8 mouse cellular contexts compared by ENCODE assay signal in the genomic region with DNA sequence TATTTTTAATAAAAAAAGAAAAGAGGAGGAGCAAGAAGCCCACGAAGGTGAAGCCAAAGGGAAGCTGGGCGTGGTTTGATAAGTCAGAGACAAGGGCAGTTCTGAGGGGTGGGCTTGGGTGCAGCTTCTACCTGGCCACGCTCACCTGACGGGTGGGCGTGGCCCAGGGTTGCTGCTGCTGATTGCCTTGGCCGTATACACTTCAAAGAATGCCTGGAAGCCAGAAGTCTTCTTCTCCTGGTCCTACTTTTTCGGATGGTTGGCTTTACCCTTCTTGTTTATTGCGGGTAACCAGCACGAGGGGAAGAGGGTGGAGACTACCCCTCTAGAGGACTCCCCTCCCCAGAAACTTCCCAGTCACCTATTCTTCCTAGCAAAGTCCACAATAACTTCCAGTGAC. TPM values are rescaled to one million over a fixed set of nuclear protein-coding genes. Genes with fewer than 3 reads are reported as not detected.
DNase-seq lines count a peak whose midpoint lies in the region; ATAC-seq and TF ChIP-seq lines count a peak whose summit lies in the region.

No protein-coding gene starts in this region.

- H3K4me2 ChIP-seq in forebrain, embryonic 15.5 days (replicated peaks) = peak overlapping the region; percentile 79
- peak overlapping the region; percentile 89 for H3K4me2 ChIP-seq in lung, postnatal 0 days (replicated peaks; ENCODE audit: low read depth, low read length)

- H3K27ac ChIP-seq in heart, embryonic 10.5 days = peak overlapping the region; percentile 94
- H3K27ac ChIP-seq in forebrain, embryonic 15.5 days (replicated peaks) = peak overlapping the region; percentile 90
- peak overlapping the region; percentile 99 for H3K27ac ChIP-seq in lung, postnatal 0 days (ENCODE audit: low read length)

- intact Hi-C loops in heart, postnatal 14 days (cut with DNase I) = loop anchor here (5.0 to 10.0 kb wide), 2 partner anchors 138 to 230 kb away; a partner anchor contains a TSS

- 13% methylated on average over 9 of the region's 9 CpGs for WGBS in heart, embryonic 10.5 days
- WGBS in forebrain, embryonic 15.5 days = 11% methylated on average over 8 of the region's 9 CpGs
- 11% methylated on average over 9 of the region's 9 CpGs for WGBS in lung, postnatal 0 days

- no peak for TF ChIP-seq EP300 in lung, postnatal 0 days (IDR thresholded peaks at IDR 0.05)

- TF ChIP-seq CTCF in E14TG2a.4 (conservative IDR thresholded peaks at IDR 0.05; ENCODE audit: low read length) = no peak
- no peak for TF ChIP-seq CTCF in lung, postnatal 0 days (IDR thresholded peaks at IDR 0.05)

- H3K9ac ChIP-seq in forebrain, embryonic 15.5 days (replicated peaks) = peak overlapping the region; percentile 56
- peak overlapping the region; percentile 55 for H3K9ac ChIP-seq in lung, postnatal 0 days (replicated peaks; ENCODE audit: low read depth)

- H3K4me3 ChIP-seq in heart, embryonic 10.5 days = peak overlapping the region; percentile 69
- H3K4me3 ChIP-seq in E14TG2a.4 (replicated peaks; ENCODE audit: low read length) = peak overlapping the region; percentile 84
- H3K4me3 ChIP-seq in forebrain, embryonic 15.5 days = peak overlapping the region; percentile 61
- H3K4me3 ChIP-seq in lung, postnatal 0 days (ENCODE audit: low read depth, low read length) = peak overlapping the region; percentile 55

- H3K4me1 ChIP-seq in heart, embryonic 10.5 days = peaks cover 20% of the 10 kb centered on the region
- H3K4me1 ChIP-seq in E14TG2a.4 (replicated peaks; ENCODE audit: low read depth, low read length) = peaks cover 70% of the 10 kb centered on the region
- peaks cover 23% of the 10 kb centered on the region for H3K4me1 ChIP-seq in forebrain, embryonic 15.5 days
- H3K4me1 ChIP-seq in lung, postnatal 0 days (ENCODE audit: insufficient read depth, low read depth, low read length) = peaks cover 13% of the 10 kb centered on the region; the same call in 1 of the 2 replicates

- 0 out of 2 replicates have a peak, but pooled peaks cover 3% of the 10 kb centered on the region for H3K27me3 ChIP-seq in heart, embryonic 10.5 days (ENCODE audit: insufficient read depth, poor library complexity, severe bottlenecking)
- H3K27me3 ChIP-seq in E14TG2a.4 (ENCODE audit: insufficient read depth, low read length) = peaks cover 6% of the 10 kb centered on the region; the same call in 1 of the 2 replicates
- no peaks in the 10 kb centered on the region for H3K27me3 ChIP-seq in forebrain, embryonic 15.5 days
- no peaks in the 10 kb centered on the region for H3K27me3 ChIP-seq in lung, postnatal 0 days (replicated peaks; ENCODE audit: insufficient read depth, low read length)

- 0 out of 2 replicates have a peak, but pooled peaks cover 3% of the 10 kb centered on the region for H3K36me3 ChIP-seq in heart, embryonic 10.5 days
- H3K36me3 ChIP-seq in E14TG2a.4 (ENCODE audit: insufficient read depth, low read length) = peaks cover 22% of the 10 kb centered on the region
- no peaks in the 10 kb centered on the region for H3K36me3 ChIP-seq in forebrain, embryonic 15.5 days
- H3K36me3 ChIP-seq in lung, postnatal 0 days (ENCODE audit: insufficient read depth, low read length) = no peaks in the 10 kb centered on the region

- ATAC-seq in forebrain, embryonic 15.5 days (replicated peaks) = 0 out of 2 replicates have a peak, but pooled peaks have one; percentile 0
- no peak for ATAC-seq in lung, postnatal 0 days
- ATAC-seq in megakaryocyte progenitor cell, adult 5-6 weeks (replicated peaks; ENCODE audit: poor library complexity) = no peak

- H3K9me3 ChIP-seq in heart, embryonic 10.5 days = no peaks in the 10 kb centered on the region
- H3K9me3 ChIP-seq in E14TG2a.4 (ENCODE audit: low read length) = no peaks in the 10 kb centered on the region
- H3K9me3 ChIP-seq in forebrain, embryonic 15.5 days = no peaks in the 10 kb centered on the region
- no peaks in the 10 kb centered on the region for H3K9me3 ChIP-seq in lung, postnatal 0 days (ENCODE audit: low read length)

- peak; percentile 63 for DNase-seq in heart, embryonic 10.5 days (ENCODE audit: low spot score)
- DNase-seq in heart, postnatal 14 days = no peak
- DNase-seq in lung, postnatal 0 days (ENCODE audit: low spot score) = no peak
- DNase-seq in adrenal gland, postnatal 25 days = no peak
- no peak for DNase-seq in retina, embryonic 14.5 days (ENCODE audit: low spot score)

RNA-seq across cellular contexts. Expression of a gene that starts 1.2 kb away (rescaled TPM):
- 505 and 580 TPM in 2 replicates for polyA plus RNA-seq in heart, embryonic 10.5 days (2016; fragmentation: Nextera tagmentation; extraction: Ambion mirVana)
- total RNA-seq in heart, postnatal 14 days (2021) = 1,000 to 10,000 TPM; 1,151 to 1,177 TPM
- polyA plus RNA-seq in forebrain, embryonic 15.5 days (2015; fragmentation: Nextera tagmentation; extraction: Ambion mirVana) = 131 and 136 TPM in 2 replicates
- polyA plus RNA-seq in lung, postnatal 0 days (2015; fragmentation: Nextera tagmentation; extraction: Ambion mirVana) = 356 and 377 TPM in 2 replicates
- 373 and 390 TPM in 2 replicates for total RNA-seq in adrenal gland, postnatal 25 days (2021)
- 450 and 456 TPM in 2 replicates for total RNA-seq in megakaryocyte progenitor cell, adult 5-6 weeks (2015)
- 759 and 825 TPM in 2 replicates for total RNA-seq in megakaryocyte progenitor cell, adult 5-6 weeks (2017)

RNA-seq across cellular contexts. Expression of a gene that starts 1.2 kb away (rescaled TPM):
- not detected in 2 replicates for polyA plus RNA-seq in heart, embryonic 10.5 days (2016; fragmentation: Nextera tagmentation; extraction: Ambion mirVana)
- total RNA-seq in heart, postnatal 14 days (2021) = 1 to 10 TPM in 1 of 2 experiments, under 1 TPM in 1; 0.45 to 1.5 TPM
- not detected in 2 replicates for polyA plus RNA-seq in forebrain, embryonic 15.5 days (2015; fragmentation: Nextera tagmentation; extraction: Ambion mirVana)
- 0.35 TPM in 1 of 2 replicates, not detected in the other for polyA plus RNA-seq in lung, postnatal 0 days (2015; fragmentation: Nextera tagmentation; extraction: Ambion mirVana)
- 1.5 TPM in 1 of 2 replicates, not detected in the other for total RNA-seq in adrenal gland, postnatal 25 days (2021)
- total RNA-seq in megakaryocyte progenitor cell, adult 5-6 weeks (2015) = not detected in 2 replicates
- 1.8 and 2.3 TPM in 2 replicates for total RNA-seq in megakaryocyte progenitor cell, adult 5-6 weeks (2017)

RNA-seq across cellular contexts. Expression of a gene that starts 2.1 kb away (rescaled TPM):
- not detected in 2 replicates for polyA plus RNA-seq in heart, embryonic 10.5 days (2016; fragmentation: Nextera tagmentation; extraction: Ambion mirVana)
- total RNA-seq in heart, postnatal 14 days (2021) = not detected
- not detected in 2 replicates for polyA plus RNA-seq in forebrain, embryonic 15.5 days (2015; fragmentation: Nextera tagmentation; extraction: Ambion mirVana)
- 0.21 TPM in 1 of 2 replicates, not detected in the other for polyA plus RNA-seq in lung, postnatal 0 days (2015; fragmentation: Nextera tagmentation; extraction: Ambion mirVana)
- not detected in 2 replicates for total RNA-seq in adrenal gland, postnatal 25 days (2021)
- 0.49 and 0.66 TPM in 2 replicates for total RNA-seq in megakaryocyte progenitor cell, adult 5-6 weeks (2015)
- total RNA-seq in megakaryocyte progenitor cell, adult 5-6 weeks (2017) = not detected in 2 replicates

RNA-seq across cellular contexts. Expression of a gene that starts 5.8 kb away (rescaled TPM):
- not detected in 2 replicates for polyA plus RNA-seq in heart, embryonic 10.5 days (2016; fragmentation: Nextera tagmentation; extraction: Ambion mirVana)
- not detected for total RNA-seq in heart, postnatal 14 days (2021)
- polyA plus RNA-seq in forebrain, embryonic 15.5 days (2015; fragmentation: Nextera tagmentation; extraction: Ambion mirVana) = not detected in 2 replicates
- 2.6 and 2.9 TPM in 2 replicates for polyA plus RNA-seq in lung, postnatal 0 days (2015; fragmentation: Nextera tagmentation; extraction: Ambion mirVana)
- 0.46 TPM in 1 of 2 replicates, not detected in the other for total RNA-seq in adrenal gland, postnatal 25 days (2021)
- total RNA-seq in megakaryocyte progenitor cell, adult 5-6 weeks (2015) = 1,033 and 1,153 TPM in 2 replicates
- total RNA-seq in megakaryocyte progenitor cell, adult 5-6 weeks (2017) = 382 and 449 TPM in 2 replicates

RNA-seq across cellular contexts. Expression of a gene that starts 15.2 kb away (rescaled TPM):
- not detected in 2 replicates for polyA plus RNA-seq in heart, embryonic 10.5 days (2016; fragmentation: Nextera tagmentation; extraction: Ambion mirVana)
- total RNA-seq in heart, postnatal 14 days (2021) = not detected
- polyA plus RNA-seq in forebrain, embryonic 15.5 days (2015; fragmentation: Nextera tagmentation; extraction: Ambion mirVana) = not detected in 2 replicates
- polyA plus RNA-seq in lung, postnatal 0 days (2015; fragmentation: Nextera tagmentation; extraction: Ambion mirVana) = not detected in 2 replicates
- total RNA-seq in adrenal gland, postnatal 25 days (2021) = not detected in 2 replicates
- 0.42 TPM in 1 of 2 replicates, not detected in the other for total RNA-seq in megakaryocyte progenitor cell, adult 5-6 weeks (2015)
- total RNA-seq in megakaryocyte progenitor cell, adult 5-6 weeks (2017) = not detected in 2 replicates
